Mouse (Mus musculus): ENCODE results near the gene Pik3r1. TPM values are rescaled to one million over a fixed set of nuclear protein-coding genes. Genes with fewer than 3 reads are reported as not detected.

Gene Pik3r1
- polyA plus RNA-seq, 1 experiment: 18.4 TPM

DNA sequence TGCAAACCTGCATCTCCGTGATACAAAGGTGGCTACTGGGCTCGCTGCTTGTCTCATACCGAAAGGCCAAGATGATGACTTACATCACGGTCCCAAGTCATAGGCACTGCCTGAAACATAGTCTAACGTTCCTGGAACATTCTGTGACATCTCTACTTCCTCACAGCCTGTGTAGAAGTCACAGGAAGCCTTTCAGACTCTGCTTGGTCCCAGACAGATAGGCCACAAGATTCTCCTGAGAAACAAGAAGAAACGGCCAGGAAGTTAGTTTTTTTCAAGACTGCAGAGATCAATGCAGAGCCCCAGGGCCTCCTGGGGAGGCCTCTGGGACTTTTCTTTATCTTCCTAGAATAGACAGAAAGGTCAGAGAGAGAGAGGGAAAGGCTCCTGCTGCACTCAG is 29.0 kb upstream of the Pik3r1 start:
- 30% methylated on average over 6 of the region's 6 CpGs for WGBS
- TF ChIP-seq CTCF (IDR thresholded peaks at IDR 0.05; ENCODE audit: extremely low read depth, insufficient read depth, insufficient read length, insufficient replicate concordance) (no peak), POLR2A (IDR thresholded peaks at IDR 0.05; ENCODE audit: low read depth, low read length) (no peak)

DNA sequence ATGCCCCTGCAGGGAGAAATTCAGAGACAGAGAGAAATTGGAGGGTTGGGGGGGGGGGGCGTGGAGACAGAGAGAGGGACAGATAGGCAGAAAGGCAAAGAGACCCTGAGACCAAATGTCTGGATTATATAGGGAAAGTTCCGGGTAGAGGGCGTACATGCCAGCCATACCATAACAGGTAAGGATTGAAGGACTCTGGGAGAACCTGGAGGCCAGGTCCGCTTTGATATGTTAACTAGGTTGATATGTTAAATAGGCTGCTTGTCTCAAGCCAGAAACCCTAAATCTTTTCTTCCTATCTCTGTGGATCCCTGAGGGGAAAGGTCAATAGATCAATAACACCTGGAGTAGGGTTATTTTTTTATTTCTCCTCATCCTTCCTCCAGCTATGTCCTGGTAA is 17.7 kb upstream of the Pik3r1 start:
- no peak for DNase-seq (ENCODE audit: low read depth in 1 of 2, low spot score in 2 of 2)
- Histone ChIP-seq H3K4me1 (ENCODE audit: control insufficient read depth, insufficient read depth, insufficient read length) (no peaks in the 10 kb centered on the region), H3K36me3 (ENCODE audit: control insufficient read depth, insufficient read depth, low read length) (no peaks in the 10 kb centered on the region), H3K27ac (ENCODE audit: insufficient read depth, low read length) (no peak overlapping the region), H3K27me3 (ENCODE audit: control insufficient read depth, insufficient read depth, low read length) (no peaks in the 10 kb centered on the region), H3K4me3 (ENCODE audit: extremely low read depth, insufficient read depth, insufficient read length) (no peak overlapping the region)
- 91% methylated on average over 4 of the region's 4 CpGs for WGBS
- TF ChIP-seq CTCF (IDR thresholded peaks at IDR 0.05; ENCODE audit: extremely low read depth, insufficient read depth, insufficient read length, insufficient replicate concordance) (no peak), POLR2A (IDR thresholded peaks at IDR 0.05; ENCODE audit: low read depth, low read length) (no peak)

More for the DNA sequence above, 29.0 kb upstream of the Pik3r1 start:
- Histone ChIP-seq H3K4me1 (ENCODE audit: control insufficient read depth, insufficient read depth, insufficient read length) (no peaks in the 10 kb centered on the region), H3K27ac (ENCODE audit: insufficient read depth, low read length) (no peak overlapping the region), H3K36me3 (ENCODE audit: control insufficient read depth, insufficient read depth, low read length) (no peaks in the 10 kb centered on the region), H3K27me3 (ENCODE audit: control insufficient read depth, insufficient read depth, low read length) (peaks cover 2% of the 10 kb centered on the region), H3K4me3 (ENCODE audit: extremely low read depth, insufficient read depth, insufficient read length) (no peak overlapping the region)
- no peak for DNase-seq (ENCODE audit: low read depth in 1 of 2, low spot score in 2 of 2)

DNA sequence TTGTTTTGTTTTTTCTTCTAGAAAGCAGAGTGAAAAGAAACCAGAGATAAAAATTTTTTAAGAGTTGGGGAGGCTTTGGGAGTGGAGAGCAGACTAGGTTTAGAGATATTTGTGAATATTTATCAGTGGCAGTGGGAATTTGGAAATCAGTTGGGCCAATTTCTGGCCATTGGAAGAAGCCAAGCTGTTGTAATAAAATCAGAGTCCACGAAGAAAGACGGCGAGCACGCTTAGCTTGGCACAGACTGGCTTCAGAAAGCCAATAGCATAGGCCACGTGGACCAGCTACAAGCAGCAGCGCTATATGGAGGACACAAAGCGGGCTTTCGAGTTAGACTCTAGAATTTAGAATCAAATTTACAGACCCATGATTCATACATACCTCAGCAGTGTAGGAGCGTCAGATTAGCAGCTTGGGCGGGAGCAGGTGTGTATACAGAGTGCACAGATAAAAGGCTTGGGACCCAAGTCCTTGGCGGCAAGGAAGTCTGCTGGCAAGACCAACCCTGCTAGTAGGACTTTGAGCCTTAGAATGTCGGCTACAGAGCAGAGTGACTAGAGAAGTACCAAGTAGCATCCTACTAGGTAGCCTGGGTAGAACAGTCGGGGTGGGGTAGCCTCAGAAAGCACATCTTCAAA is 16.8 kb upstream of the Pik3r1 start:
- WGBS: 92% methylated on average over 13 of the region's 13 CpGs
- no peaks in the 10 kb centered on the region for H3K36me3 ChIP-seq (ENCODE audit: control insufficient read depth, insufficient read depth, low read length)
- H3K27me3 ChIP-seq (ENCODE audit: control insufficient read depth, insufficient read depth, low read length): no peaks in the 10 kb centered on the region
- no peak overlapping the region for H3K4me3 ChIP-seq (ENCODE audit: extremely low read depth, insufficient read depth, insufficient read length)
- H3K4me1 ChIP-seq (ENCODE audit: control insufficient read depth, insufficient read depth, insufficient read length): no peaks in the 10 kb centered on the region
- no peak overlapping the region for H3K27ac ChIP-seq (ENCODE audit: insufficient read depth, low read length)
- TF ChIP-seq CTCF (IDR thresholded peaks at IDR 0.05; ENCODE audit: extremely low read depth, insufficient read depth, insufficient read length, insufficient replicate concordance): no peak
- TF ChIP-seq POLR2A (IDR thresholded peaks at IDR 0.05; ENCODE audit: low read depth, low read length): no peak
- DNase-seq (ENCODE audit: low read depth in 1 of 2, low spot score in 2 of 2): no peak

DNA sequence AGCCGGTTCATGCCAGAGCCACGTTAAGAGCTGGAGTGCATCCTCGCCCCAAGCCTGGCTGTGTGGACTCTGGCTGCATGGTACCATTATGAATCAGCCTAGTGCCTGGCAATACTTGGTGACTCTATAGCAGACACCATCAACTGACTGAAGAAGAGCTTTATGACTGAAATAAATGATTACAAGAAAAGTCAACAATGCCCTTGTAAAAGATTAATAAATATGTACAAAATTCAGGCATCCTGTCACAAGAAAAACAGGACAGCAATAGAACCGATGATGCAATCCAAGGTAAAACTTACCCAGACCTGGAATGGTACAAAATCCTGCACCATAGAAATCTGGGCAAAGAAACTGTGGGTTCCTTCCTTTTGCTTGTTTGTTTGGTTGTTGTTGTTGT is 11.0 kb upstream of the Pik3r1 start:
- no peak for DNase-seq (ENCODE audit: low read depth in 1 of 2, low spot score in 2 of 2)
- TF ChIP-seq CTCF (IDR thresholded peaks at IDR 0.05; ENCODE audit: extremely low read depth, insufficient read depth, insufficient read length, insufficient replicate concordance): no peak
- no peak for TF ChIP-seq POLR2A (IDR thresholded peaks at IDR 0.05; ENCODE audit: low read depth, low read length)
- Histone ChIP-seq H3K36me3 (ENCODE audit: control insufficient read depth, insufficient read depth, low read length) (no peaks in the 10 kb centered on the region), H3K27ac (ENCODE audit: insufficient read depth, low read length) (no peak overlapping the region), H3K4me3 (ENCODE audit: extremely low read depth, insufficient read depth, insufficient read length) (no peak overlapping the region), H3K4me1 (ENCODE audit: control insufficient read depth, insufficient read depth, insufficient read length) (no peaks in the 10 kb centered on the region), H3K27me3 (ENCODE audit: control insufficient read depth, insufficient read depth, low read length) (no peaks in the 10 kb centered on the region)
- WGBS: 92% methylated on average over 4 of the region's 4 CpGs

DNA sequence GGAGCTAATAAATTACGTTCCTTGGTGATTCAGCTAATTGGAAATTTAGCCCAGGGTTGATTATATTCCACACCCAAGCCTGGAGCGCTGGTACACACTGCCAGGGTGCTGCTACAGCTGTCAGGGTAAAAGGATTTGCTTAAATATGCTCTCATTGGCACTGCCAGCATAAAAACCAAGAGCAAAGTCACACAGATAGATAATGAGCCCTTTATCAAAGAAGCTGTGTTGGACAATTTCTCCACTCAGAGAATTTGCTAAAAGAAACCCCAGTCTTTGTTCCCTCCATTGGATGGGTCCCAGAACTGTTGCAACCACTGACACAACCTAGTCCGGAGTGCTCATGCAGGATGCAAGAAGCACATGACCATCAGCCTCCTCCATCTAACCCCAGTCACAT is 9.8 kb upstream of the Pik3r1 start:
- Histone ChIP-seq H3K4me3 (ENCODE audit: extremely low read depth, insufficient read depth, insufficient read length) (no peak overlapping the region), H3K27ac (ENCODE audit: insufficient read depth, low read length) (no peak overlapping the region), H3K4me1 (ENCODE audit: control insufficient read depth, insufficient read depth, insufficient read length) (no peaks in the 10 kb centered on the region), H3K27me3 (ENCODE audit: control insufficient read depth, insufficient read depth, low read length) (no peaks in the 10 kb centered on the region; the same call in 1 of the 2 replicates), H3K36me3 (ENCODE audit: control insufficient read depth, insufficient read depth, low read length) (no peaks in the 10 kb centered on the region)
- TF ChIP-seq CTCF (IDR thresholded peaks at IDR 0.05; ENCODE audit: extremely low read depth, insufficient read depth, insufficient read length, insufficient replicate concordance) (no peak), POLR2A (IDR thresholded peaks at IDR 0.05; ENCODE audit: low read depth, low read length) (no peak)
- WGBS: 84% methylated on average over 3 of the region's 3 CpGs
- no peak for DNase-seq (ENCODE audit: low read depth in 1 of 2, low spot score in 2 of 2)

DNA sequence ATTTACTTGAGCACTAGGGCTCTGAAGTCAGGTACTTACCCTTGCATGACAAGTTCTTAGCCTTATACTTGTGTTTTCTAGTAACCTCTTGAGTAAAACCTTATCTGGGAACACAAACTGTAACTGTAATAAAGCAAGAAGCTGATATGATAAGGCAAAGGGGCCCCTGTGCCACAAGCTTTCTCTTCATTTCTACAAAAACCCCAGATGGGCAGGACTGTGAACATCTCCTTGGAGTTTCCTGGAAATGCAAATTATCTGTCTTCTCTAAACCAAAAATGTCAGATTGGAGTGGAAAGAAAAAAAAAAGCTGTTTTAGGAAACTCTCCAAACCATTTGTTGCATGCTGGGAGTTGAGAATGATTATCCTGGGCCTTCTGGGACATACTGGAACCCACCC is 3.1 kb upstream of the Pik3r1 start:
- H3K27ac ChIP-seq (ENCODE audit: insufficient read depth, low read length): no peak overlapping the region
- TF ChIP-seq CTCF (IDR thresholded peaks at IDR 0.05; ENCODE audit: extremely low read depth, insufficient read depth, insufficient read length, insufficient replicate concordance) (no peak), POLR2A (IDR thresholded peaks at IDR 0.05; ENCODE audit: low read depth, low read length) (no peak)
- no peak overlapping the region for H3K4me3 ChIP-seq (ENCODE audit: extremely low read depth, insufficient read depth, insufficient read length)
- H3K36me3 ChIP-seq (ENCODE audit: control insufficient read depth, insufficient read depth, low read length): no peaks in the 10 kb centered on the region
- DNase-seq (ENCODE audit: low read depth in 1 of 2, low spot score in 2 of 2): no peak
- H3K4me1 ChIP-seq (ENCODE audit: control insufficient read depth, insufficient read depth, insufficient read length): peaks cover 1% of the 10 kb centered on the region; the same call in 1 of the 2 replicates
- no peaks in the 10 kb centered on the region; the same call in 1 of the 2 replicates for H3K27me3 ChIP-seq (ENCODE audit: control insufficient read depth, insufficient read depth, low read length)

DNA sequence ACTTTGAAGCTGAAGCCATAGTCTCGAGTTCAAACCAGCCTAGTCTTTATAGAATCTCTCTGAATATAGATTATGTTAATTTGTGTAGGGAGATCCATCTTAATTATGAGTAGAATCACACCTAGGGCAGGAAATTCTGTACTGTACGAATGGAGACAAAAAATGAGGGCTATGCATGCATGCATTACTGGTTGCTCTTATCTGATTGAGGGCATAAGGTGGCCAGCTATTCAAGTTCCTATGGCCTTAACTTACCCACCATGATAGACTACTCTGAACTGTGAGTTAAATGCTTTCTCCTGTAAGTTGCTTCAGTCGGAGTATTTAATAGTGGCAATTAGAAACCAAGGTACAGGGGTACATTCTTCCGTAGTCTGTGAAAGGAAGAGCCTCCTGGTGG is 1.9 kb upstream of the Pik3r1 start:
- Histone ChIP-seq H3K4me1 (ENCODE audit: control insufficient read depth, insufficient read depth, insufficient read length) (peaks cover 3% of the 10 kb centered on the region; the same call in 1 of the 2 replicates), H3K27me3 (ENCODE audit: control insufficient read depth, insufficient read depth, low read length) (no peaks in the 10 kb centered on the region; the same call in 1 of the 2 replicates), H3K4me3 (ENCODE audit: extremely low read depth, insufficient read depth, insufficient read length) (no peak overlapping the region), H3K27ac (ENCODE audit: insufficient read depth, low read length) (no peak overlapping the region), H3K36me3 (ENCODE audit: control insufficient read depth, insufficient read depth, low read length) (no peaks in the 10 kb centered on the region)
- no peak for DNase-seq (ENCODE audit: low read depth in 1 of 2, low spot score in 2 of 2)
- 84% methylated on average over 4 of the region's 4 CpGs for WGBS
- no peak for TF ChIP-seq CTCF (IDR thresholded peaks at IDR 0.05; ENCODE audit: extremely low read depth, insufficient read depth, insufficient read length, insufficient replicate concordance)
- TF ChIP-seq POLR2A (IDR thresholded peaks at IDR 0.05; ENCODE audit: low read depth, low read length): no peak

Data from spleen, adult 2 months (tissue).